Mouse (Mus musculus): ENCODE data around the gene Glis2. TPM values are rescaled to one million over a fixed set of nuclear protein-coding genes. Genes with fewer than 3 reads are reported as not detected.

Glis2 gene
- polyA plus RNA-seq, 1 experiment, result 4.9 TPM

- no peak for TF ChIP-seq CTCF (IDR thresholded peaks at IDR 0.05; ENCODE audit: control insufficient read depth, insufficient read depth, low read length)
- TF ChIP-seq POLR2A (IDR thresholded peaks at IDR 0.05; ENCODE audit: borderline replicate concordance, control insufficient read depth, low read depth, low read length), result no peak
- Histone ChIP-seq H3K27ac (ENCODE audit: control insufficient read depth, insufficient read depth, low read depth, low read length, poor library complexity) (no peak overlapping the region), H3K4me1 (ENCODE audit: control insufficient read depth, insufficient read depth, low read length) (no peaks in the 10 kb centered on the region; the same call in 1 of the 2 replicates), H3K4me3 (replicated peaks; ENCODE audit: control insufficient read depth, low read depth, low read length) (no peak overlapping the region)
- 86% methylated on average over 19 of the region's 19 CpGs for WGBS
Observed at GRCm38 (mm10) chr16:4608532-4609059, 14.1 kb downstream of the Glis2 start.

- H3K27ac ChIP-seq (ENCODE audit: control insufficient read depth, insufficient read depth, low read depth, low read length, poor library complexity), result no peak overlapping the region
- TF ChIP-seq CTCF (IDR thresholded peaks at IDR 0.05; ENCODE audit: control insufficient read depth, insufficient read depth, low read length), result no peak
- TF ChIP-seq POLR2A (IDR thresholded peaks at IDR 0.05; ENCODE audit: borderline replicate concordance, control insufficient read depth, low read depth, low read length), result no peak
- no peak overlapping the region for H3K4me3 ChIP-seq (replicated peaks; ENCODE audit: control insufficient read depth, low read depth, low read length)
- H3K4me1 ChIP-seq (ENCODE audit: control insufficient read depth, insufficient read depth, low read length), result no peaks in the 10 kb centered on the region; the same call in 1 of the 2 replicates
- 84% methylated on average over 5 of the region's 5 CpGs for WGBS
Observed at GRCm38 (mm10) chr16:4611193-4611592, 16.7 kb downstream of the Glis2 start.

GRCm38 (mm10) chr16:4611676-4612075 lies 17.2 kb downstream of the Glis2 start:
- no peak for TF ChIP-seq CTCF (IDR thresholded peaks at IDR 0.05; ENCODE audit: control insufficient read depth, insufficient read depth, low read length)
- no peak for TF ChIP-seq POLR2A (IDR thresholded peaks at IDR 0.05; ENCODE audit: borderline replicate concordance, control insufficient read depth, low read depth, low read length)
- WGBS, result 91% methylated on average over 7 of the region's 7 CpGs
- H3K4me3 ChIP-seq (replicated peaks; ENCODE audit: control insufficient read depth, low read depth, low read length), result no peak overlapping the region
- no peaks in the 10 kb centered on the region for H3K4me1 ChIP-seq (ENCODE audit: control insufficient read depth, insufficient read depth, low read length)
- no peak overlapping the region for H3K27ac ChIP-seq (ENCODE audit: control insufficient read depth, insufficient read depth, low read depth, low read length, poor library complexity)

GRCm38 (mm10) chr16:4613736-4614135 lies 19.2 kb downstream of the Glis2 start:
- TF ChIP-seq POLR2A (IDR thresholded peaks at IDR 0.05; ENCODE audit: borderline replicate concordance, control insufficient read depth, low read depth, low read length), result no peak; the same call in 1 of the 2 replicates
- no peak for TF ChIP-seq CTCF (IDR thresholded peaks at IDR 0.05; ENCODE audit: control insufficient read depth, insufficient read depth, low read length)
- H3K4me3 ChIP-seq (replicated peaks; ENCODE audit: control insufficient read depth, low read depth, low read length), result no peak overlapping the region
- H3K4me1 ChIP-seq (ENCODE audit: control insufficient read depth, insufficient read depth, low read length), result no peaks in the 10 kb centered on the region
- no peak overlapping the region for H3K27ac ChIP-seq (ENCODE audit: control insufficient read depth, insufficient read depth, low read depth, low read length, poor library complexity)
- WGBS, result 85% methylated on average over 9 of the region's 9 CpGs

- Histone ChIP-seq H3K4me1 (ENCODE audit: control insufficient read depth, insufficient read depth, low read length) (no peaks in the 10 kb centered on the region), H3K4me3 (replicated peaks; ENCODE audit: control insufficient read depth, low read depth, low read length) (no peak overlapping the region), H3K27ac (ENCODE audit: control insufficient read depth, insufficient read depth, low read depth, low read length, poor library complexity) (no peak overlapping the region)
- 86% methylated on average over 3 of the region's 3 CpGs for WGBS
- no peak for TF ChIP-seq CTCF (IDR thresholded peaks at IDR 0.05; ENCODE audit: control insufficient read depth, insufficient read depth, low read length)
- no peak for TF ChIP-seq POLR2A (IDR thresholded peaks at IDR 0.05; ENCODE audit: borderline replicate concordance, control insufficient read depth, low read depth, low read length)
Observed at GRCm38 (mm10) chr16:4614639-4615038, 20.1 kb downstream of the Glis2 start.

GRCm38 (mm10) chr16:4615297-4615696 lies 20.8 kb downstream of the Glis2 start:
- 70% methylated on average over 1 of the region's 1 CpGs for WGBS
- Histone ChIP-seq H3K4me3 (replicated peaks; ENCODE audit: control insufficient read depth, low read depth, low read length) (no peak overlapping the region), H3K27ac (ENCODE audit: control insufficient read depth, insufficient read depth, low read depth, low read length, poor library complexity) (no peak overlapping the region), H3K4me1 (ENCODE audit: control insufficient read depth, insufficient read depth, low read length) (no peaks in the 10 kb centered on the region)
- no peak for TF ChIP-seq CTCF (IDR thresholded peaks at IDR 0.05; ENCODE audit: control insufficient read depth, insufficient read depth, low read length)
- TF ChIP-seq POLR2A (IDR thresholded peaks at IDR 0.05; ENCODE audit: borderline replicate concordance, control insufficient read depth, low read depth, low read length), result no peak

- H3K4me3 ChIP-seq (replicated peaks; ENCODE audit: control insufficient read depth, low read depth, low read length), result no peak overlapping the region
- no peak overlapping the region for H3K27ac ChIP-seq (ENCODE audit: control insufficient read depth, insufficient read depth, low read depth, low read length, poor library complexity)
- H3K4me1 ChIP-seq (ENCODE audit: control insufficient read depth, insufficient read depth, low read length), result no peaks in the 10 kb centered on the region
- no peak for TF ChIP-seq POLR2A (IDR thresholded peaks at IDR 0.05; ENCODE audit: borderline replicate concordance, control insufficient read depth, low read depth, low read length)
- no peak for TF ChIP-seq CTCF (IDR thresholded peaks at IDR 0.05; ENCODE audit: control insufficient read depth, insufficient read depth, low read length)
- 65% methylated on average over 4 of the region's 4 CpGs for WGBS
Observed at GRCm38 (mm10) chr16:4616829-4617228, 22.3 kb downstream of the Glis2 start.

GRCm38 (mm10) chr16:4624074-4624473 lies 29.6 kb downstream of the Glis2 start:
- Histone ChIP-seq H3K27ac (ENCODE audit: control insufficient read depth, insufficient read depth, low read depth, low read length, poor library complexity) (peak overlapping the region; percentile 74), H3K4me3 (replicated peaks; ENCODE audit: control insufficient read depth, low read depth, low read length) (peak overlapping the region; percentile 73), H3K4me1 (ENCODE audit: control insufficient read depth, insufficient read depth, low read length) (peaks cover 2% of the 10 kb centered on the region; the same call in 1 of the 2 replicates)
- no peak for TF ChIP-seq POLR2A (IDR thresholded peaks at IDR 0.05; ENCODE audit: borderline replicate concordance, control insufficient read depth, low read depth, low read length)
- no peak for TF ChIP-seq CTCF (IDR thresholded peaks at IDR 0.05; ENCODE audit: control insufficient read depth, insufficient read depth, low read length)
- WGBS, result 20% methylated on average over 9 of the region's 9 CpGs

Measured in bone marrow, adult 2 months (tissue).